Mouse (Mus musculus) cerebellum, adult 11 months (tissue): ENCODE measurements at regions not wholly inside any gene's neighbourhood (a gene's known extent, or its start where the extent isn't known, plus 50 kb on each side); places are given as distances from the start of the nearest gene placed in this dataset.
A peak's percentile ranks its signal among the peaks of the same experiment; 100 is the strongest.
"Not testable (repeated sequence)": the region's sequence is repeated elsewhere in the genome, so short reads cannot be mapped to it uniquely, and the experiment has no call there.

Source experiments
- DNase-seq: peaks from one replicate; pipeline ENCODE4 v3.0.0; 2022

- DNase-seq, result no peak
These were observed 106.8 kb upstream of the Nyap2 start for GRCm38 (mm10) chr1:80969927-80970326.

DNA sequence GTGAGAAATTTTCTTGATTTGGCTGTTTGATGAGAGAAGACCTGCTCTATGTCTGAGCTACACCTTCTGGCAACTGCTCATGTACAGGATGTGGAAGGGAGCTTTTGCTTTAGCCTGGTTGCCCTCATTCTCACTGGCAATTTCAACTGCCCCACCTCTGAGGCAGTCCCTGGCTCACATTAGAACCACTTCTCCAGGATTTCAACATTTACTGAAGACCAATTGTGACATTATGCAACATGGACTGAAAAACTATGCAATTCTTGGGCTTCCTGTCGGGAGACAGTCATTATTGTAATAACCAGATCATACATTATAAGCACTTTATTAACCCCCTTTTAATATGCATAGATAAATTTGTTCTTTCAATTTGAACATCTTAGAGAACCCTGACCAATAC is 107.6 kb upstream of the Nyap2 start:
- no peak for DNase-seq

GRCm38 (mm10) chr1:80965792-80966191 is 111.0 kb upstream of the Nyap2 start:
- no peak for DNase-seq

- no peak for DNase-seq
These were observed 112.4 kb upstream of the Nyap2 start for GRCm38 (mm10) chr1:80964376-80964775.

DNA sequence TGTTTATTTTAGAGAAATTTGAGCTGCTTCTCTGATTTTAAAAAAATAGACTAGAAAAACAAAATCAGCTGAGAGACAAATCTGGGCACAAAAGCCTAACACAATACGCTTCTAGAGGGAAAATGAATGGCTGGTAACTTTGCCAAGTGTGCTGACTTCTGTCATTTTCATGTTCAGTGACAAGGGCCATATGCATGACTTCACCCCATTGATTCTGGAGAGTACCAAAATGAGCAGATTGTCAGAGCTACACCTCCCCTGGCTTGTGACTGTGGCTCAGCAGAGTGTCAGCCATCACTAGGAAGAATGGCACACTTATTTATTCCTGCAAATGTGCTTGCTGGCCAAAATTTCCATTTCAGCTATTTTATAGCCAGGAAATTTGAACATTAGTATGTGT is 112.9 kb upstream of the Nyap2 start:
- peak; percentile 14 for DNase-seq

- DNase-seq, result no peak
These were observed 126.3 kb upstream of the Nyap2 start for GRCm38 (mm10) chr1:80950406-80950805.

DNA sequence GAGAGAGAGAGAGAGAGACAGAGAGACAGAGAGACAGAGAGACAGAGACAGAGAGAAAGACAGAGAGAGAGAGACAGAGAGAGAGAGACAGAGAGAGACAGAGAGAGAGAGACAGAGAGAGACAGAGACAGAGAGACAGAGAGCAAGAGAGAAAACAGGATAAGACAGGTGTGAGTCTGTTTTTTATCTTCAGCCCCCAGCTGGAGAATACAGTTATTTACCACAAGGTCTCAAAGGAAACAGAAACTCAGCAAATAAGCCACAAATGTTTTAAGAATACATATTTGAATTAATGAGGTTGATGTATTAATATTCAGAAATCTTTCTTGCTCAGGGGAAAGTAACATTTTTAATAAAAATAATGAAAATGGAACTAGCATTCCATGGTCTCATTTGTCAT is 130.7 kb upstream of the Nyap2 start:
- DNase-seq, result not testable (repeated sequence)

- no peak for DNase-seq
These were observed 137.4 kb upstream of the Nyap2 start for GRCm38 (mm10) chr1:80939372-80939771.

DNA sequence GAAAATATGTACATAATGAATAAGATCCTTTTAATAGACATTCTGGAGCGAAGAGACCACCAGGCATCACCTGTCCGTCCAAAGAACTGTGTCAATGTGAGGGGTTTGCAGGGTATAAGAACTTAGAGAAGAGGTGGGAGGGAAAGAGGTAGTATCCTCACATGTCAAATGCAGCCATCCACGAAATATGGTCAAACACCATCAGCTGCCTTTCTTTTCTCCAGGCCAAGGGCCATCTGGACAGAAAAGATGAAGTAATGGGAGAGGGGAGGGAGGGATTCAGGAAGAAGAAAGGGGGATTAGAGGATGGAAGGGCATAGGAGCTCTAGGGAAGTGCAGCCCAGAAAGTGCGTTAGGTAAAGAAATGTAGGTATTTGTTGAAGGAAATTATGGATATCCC is 141.0 kb upstream of the Dock10 start:
- no peak for DNase-seq

GRCm38 (mm10) chr1:80874140-80874849 is 116.0 kb upstream of the Dock10 start:
- no peak for DNase-seq

GRCm38 (mm10) chr1:80873596-80873995 is 115.3 kb upstream of the Dock10 start:
- DNase-seq, result no peak

- no peak for DNase-seq
These were observed 110.5 kb upstream of the Dock10 start for GRCm38 (mm10) chr1:80868805-80869204.

- no peak for DNase-seq
These were observed 98.7 kb upstream of the Dock10 start for GRCm38 (mm10) chr1:80856981-80857380.

DNA sequence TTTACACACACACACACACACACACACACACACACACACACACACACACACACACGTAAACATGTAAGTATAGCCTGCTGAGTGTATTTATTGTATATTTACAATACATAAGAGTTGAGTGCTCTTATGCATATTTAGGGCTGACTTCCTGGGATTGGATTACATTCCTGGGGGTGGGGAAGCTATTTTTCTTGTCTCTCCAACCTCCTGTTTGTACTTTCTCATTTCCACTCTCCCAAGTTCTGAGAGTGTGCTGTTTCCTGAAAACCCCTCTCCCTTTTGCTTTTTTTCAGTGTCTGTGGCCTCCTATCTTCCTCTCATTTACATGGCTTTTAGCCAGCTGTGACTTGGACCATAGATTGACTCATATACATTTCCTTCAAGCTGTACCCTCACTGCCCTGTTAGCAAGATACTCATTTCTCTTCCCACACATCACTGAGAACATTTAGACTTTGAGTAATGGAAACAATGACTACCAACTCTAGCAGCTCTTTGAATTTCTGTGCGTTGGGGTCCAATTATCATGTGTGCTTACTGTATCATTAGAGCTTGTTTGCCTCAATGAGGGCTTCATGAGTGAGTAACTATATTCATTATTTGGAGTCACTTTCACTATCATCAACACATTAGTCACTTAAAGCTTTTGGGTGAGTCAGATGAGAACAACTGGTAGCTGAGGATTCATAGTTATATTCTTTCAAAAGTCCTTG is 96.8 kb upstream of the Dock10 start:
- no peak for DNase-seq

GRCm38 (mm10) chr1:80854289-80854701 is 96.0 kb upstream of the Dock10 start:
- DNase-seq, result no peak

DNA sequence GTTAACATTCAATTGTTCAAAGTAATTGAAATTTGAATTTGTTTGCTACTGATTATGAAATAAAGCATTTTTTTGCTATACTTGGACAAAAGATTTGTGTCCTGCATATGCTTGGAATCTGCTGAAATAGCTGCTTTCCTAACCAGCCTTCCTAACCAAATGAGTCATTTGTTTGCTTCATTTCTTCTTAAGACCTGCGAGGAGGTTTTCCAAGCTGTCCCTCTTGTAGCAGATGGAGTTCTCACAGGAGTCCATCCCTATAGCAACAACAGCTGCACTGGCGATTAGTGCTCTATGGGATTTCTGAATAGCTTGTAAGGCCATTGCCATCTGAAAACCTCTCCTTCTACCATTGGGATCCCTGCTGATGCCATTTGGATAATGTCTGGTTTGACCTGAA is 94.4 kb upstream of the Dock10 start:
- DNase-seq, result no peak

DNA sequence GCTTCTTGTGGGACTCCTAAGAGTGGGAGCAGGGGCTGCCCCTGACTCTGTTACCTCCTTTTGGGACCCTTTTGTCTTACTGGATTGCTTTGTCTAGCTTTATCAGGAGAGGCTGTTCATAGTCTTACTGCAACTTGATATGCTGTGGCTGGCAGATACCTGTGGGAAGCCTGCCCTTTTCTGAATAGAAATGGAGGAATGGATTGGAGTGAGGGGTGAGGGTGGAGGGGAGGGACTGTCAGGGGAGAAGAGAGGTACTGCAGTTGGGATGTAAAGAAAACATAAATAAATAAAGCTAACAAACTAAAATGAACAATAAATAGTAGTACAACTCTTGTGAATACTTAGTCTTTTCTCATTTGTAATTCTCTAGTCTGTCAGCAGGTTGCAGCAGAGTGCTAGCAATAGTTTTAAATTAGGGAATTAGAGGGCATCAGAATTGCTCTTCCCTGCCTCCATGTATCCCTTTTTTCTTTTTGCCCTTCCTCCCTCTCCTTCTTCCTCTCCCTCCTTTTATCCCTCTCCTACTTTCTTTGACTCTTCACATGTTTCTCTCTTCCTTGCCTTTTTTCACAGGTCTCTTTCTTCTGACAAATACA is 72.0 kb upstream of the Dock10 start:
- DNase-seq, result no peak

DNA sequence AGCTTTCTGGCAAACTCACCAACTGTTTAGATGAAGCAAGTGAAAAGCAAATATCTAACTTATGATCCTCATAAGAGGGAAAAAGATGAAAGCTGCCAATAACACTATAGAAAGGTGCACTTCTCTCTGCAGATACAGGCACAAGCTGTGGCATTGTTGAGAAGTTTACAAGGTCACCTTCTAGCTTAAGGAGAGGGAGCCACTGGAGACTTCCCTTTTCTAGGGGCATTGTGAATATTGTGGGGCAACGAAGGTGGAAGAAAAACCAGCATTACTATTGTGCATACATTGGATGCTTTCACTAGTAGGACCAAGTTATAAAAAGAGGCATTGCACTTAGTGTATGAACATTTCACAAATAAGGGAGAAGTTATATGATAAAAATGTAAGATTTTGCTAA is 68.1 kb upstream of the Dock10 start:
- no peak for DNase-seq

GRCm38 (mm10) chr1:80823953-80824352 is 65.6 kb upstream of the Dock10 start:
- no peak for DNase-seq

GRCm38 (mm10) chr1:80822185-80822584 is 63.9 kb upstream of the Dock10 start:
- DNase-seq, result no peak

DNA sequence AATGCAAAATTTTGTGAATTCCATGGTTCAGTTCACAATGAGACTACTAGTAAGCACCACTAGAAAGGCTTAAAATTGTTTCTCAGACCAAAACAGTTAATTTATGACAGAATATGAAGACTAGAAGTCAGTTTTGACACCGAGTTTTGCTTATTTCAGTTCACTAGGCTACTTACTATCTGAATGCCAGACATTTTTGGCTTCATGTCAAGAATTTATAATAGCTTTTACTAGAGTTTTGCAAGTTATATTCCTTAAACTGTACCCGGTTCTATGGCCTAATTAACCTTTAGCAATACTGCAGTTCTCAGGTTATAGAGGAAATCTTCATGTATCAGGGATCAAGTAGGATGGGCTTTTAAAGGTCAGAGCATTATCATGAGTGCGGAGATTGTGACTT is 54.6 kb upstream of the Dock10 start:
- DNase-seq, result no peak
